Mouse (Mus musculus) macrophage (primary cell): ENCODE data around the gene Nbas. TPM values are rescaled to one million over a fixed set of nuclear protein-coding genes. Genes with fewer than 3 reads are reported as not detected.

Source experiments
- H3K27ac ChIP-seq: fragments of 350-480 bp; formaldehyde crosslinking; 2 replicates; pipeline ENCODE4 v1.9.0; 2021
- H3K36me3 ChIP-seq: fragments of 350-480 bp; formaldehyde crosslinking; 2 replicates; pipeline ENCODE4 v1.9.0; 2021; ENCODE audit errors: inconsistent target
- H3K4me3 ChIP-seq: fragments of 350-480 bp; formaldehyde crosslinking; 2 replicates; pipeline ENCODE4 v1.9.0; 2021; ENCODE audit errors: inconsistent target
- H3K79me2 ChIP-seq: fragments of 350-480 bp; formaldehyde crosslinking; 2 replicates; pipeline ENCODE4 v1.9.0; 2021; ENCODE audit errors: inconsistent target
- WGBS: methylation state at CpG from one replicate; pipeline ENCODE4 v1.1.7; 2026; ENCODE audit warnings: inconsistent platforms; ENCODE audit not compliant: missing documents; 5-methylcytosine and 5-hydroxymethylcytosine counted together
- polyA plus RNA-seq: library from polyadenylated mRNA; stranded (reverse); fragments of 250-400 nt; gene quantifications from 3 replicates; pipeline ENCODE4 v1.2.4, GENCODE M21; 2018; ENCODE audit warnings: inconsistent platforms

The Nbas gene
- polyA plus RNA-seq, 1 experiment from 2014 or later = 9.2 TPM

DNA sequence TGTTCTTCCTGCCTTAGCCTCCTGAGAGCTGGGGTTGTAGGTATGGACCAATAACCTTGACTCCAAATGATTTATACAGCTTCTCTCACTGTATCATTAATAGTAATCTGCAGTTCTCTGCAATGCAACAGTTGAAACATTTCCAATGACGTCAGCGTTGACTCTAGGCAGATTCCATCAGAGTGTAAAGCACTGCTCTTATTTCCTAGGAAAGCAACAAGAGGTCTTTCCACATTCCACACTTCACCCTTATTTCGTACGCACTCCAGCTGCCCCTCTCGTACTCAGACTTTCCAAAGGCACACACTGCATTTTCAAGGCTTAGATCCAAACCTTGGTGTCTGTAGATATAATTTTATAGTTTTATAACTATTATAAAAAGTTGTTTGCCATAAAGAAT is 73.6 kb downstream of the Nbas start:
- H3K36me3 ChIP-seq = 0 out of 2 replicates have a peak, but pooled peaks cover 8% of the 10 kb centered on the region
- 98% methylated on average over 5 of the region's 5 CpGs for WGBS
- no peak overlapping the region for H3K4me3 ChIP-seq

GRCm38 (mm10) chr12:13356201-13356600 is 87.3 kb downstream of the Nbas start:
- WGBS = 95% methylated on average over 10 of the region's 10 CpGs
- H3K36me3 ChIP-seq = peaks cover 12% of the 10 kb centered on the region; the same call in 1 of the 2 replicates
- H3K4me3 ChIP-seq = no peak overlapping the region
- no peaks in the 10 kb centered on the region for H3K79me2 ChIP-seq
- H3K27ac ChIP-seq = no peak overlapping the region

More for the DNA sequence above, 73.6 kb downstream of the Nbas start:
- no peaks in the 10 kb centered on the region for H3K79me2 ChIP-seq
- H3K27ac ChIP-seq = no peak overlapping the region

GRCm38 (mm10) chr12:13356769-13357168 is 87.8 kb downstream of the Nbas start:
- Histone ChIP-seq H3K36me3 (peaks cover 12% of the 10 kb centered on the region; the same call in 1 of the 2 replicates), H3K27ac (no peak overlapping the region), H3K4me3 (no peak overlapping the region), H3K79me2 (no peaks in the 10 kb centered on the region)
- WGBS = 92% methylated on average over 7 of the region's 7 CpGs

GRCm38 (mm10) chr12:13357229-13357628 is 88.3 kb downstream of the Nbas start:
- Histone ChIP-seq H3K27ac (no peak overlapping the region), H3K79me2 (no peaks in the 10 kb centered on the region), H3K4me3 (no peak overlapping the region), H3K36me3 (peaks cover 12% of the 10 kb centered on the region; the same call in 1 of the 2 replicates)
- 82% methylated on average over 5 of the region's 5 CpGs for WGBS

DNA sequence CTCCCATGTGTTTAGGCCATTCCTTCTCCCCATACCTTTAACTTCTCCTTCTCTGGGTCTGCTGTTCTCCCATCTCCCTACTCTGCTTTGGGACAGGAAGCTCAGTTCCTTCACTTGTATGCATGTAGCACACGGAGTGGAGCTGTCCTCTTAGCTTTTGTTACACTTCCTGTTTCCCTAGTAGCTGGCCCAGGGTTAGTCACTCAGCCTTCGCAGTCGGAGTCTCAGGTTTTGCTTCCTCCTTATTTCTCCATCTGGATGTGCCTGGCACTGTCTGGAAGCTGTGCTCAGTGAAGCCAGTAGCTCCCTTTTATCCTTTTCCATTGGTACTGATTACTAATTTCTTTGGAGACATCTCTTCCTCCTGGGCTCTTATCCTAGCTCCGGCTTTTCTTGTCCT is 89.9 kb downstream of the Nbas start:
- 49% methylated on average over 4 of the region's 4 CpGs for WGBS
- Histone ChIP-seq H3K79me2 (no peaks in the 10 kb centered on the region), H3K27ac (no peak overlapping the region), H3K4me3 (no peak overlapping the region), H3K36me3 (peaks cover 12% of the 10 kb centered on the region; the same call in 1 of the 2 replicates)

DNA sequence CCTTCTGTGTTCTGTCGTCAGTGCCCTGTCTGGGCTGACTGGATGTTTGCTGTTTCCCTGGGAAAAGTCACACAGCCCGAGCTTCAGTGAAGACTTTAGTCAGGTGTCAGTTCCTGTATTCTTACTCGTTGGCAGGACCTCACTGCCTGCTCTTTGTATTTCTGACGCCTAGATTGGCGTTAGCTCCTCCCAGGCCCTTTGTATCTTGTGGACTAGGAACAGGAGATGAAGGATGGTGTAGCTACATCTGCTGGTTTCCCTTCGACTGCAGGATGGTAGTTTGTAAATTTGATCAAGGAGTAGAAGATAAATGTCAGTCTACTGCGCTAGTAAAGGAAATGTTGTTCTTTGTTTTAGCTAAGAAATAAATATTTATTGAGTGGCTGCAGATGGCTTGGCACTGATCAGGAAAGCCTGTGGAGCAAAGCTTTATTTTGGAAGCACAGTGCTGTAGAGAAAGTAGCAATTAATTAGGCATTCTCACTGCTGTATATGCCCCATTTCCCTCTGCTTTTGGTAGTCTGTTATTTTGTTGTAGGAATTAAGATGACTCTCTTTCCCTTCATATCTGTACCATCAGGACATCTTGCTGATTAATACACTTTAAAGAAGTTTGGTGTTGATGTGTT is 91.4 kb downstream of the Nbas start:
- WGBS = 88% methylated on average over 7 of the region's 7 CpGs
- Histone ChIP-seq H3K79me2 (no peaks in the 10 kb centered on the region), H3K36me3 (peaks cover 12% of the 10 kb centered on the region; the same call in 1 of the 2 replicates), H3K4me3 (no peak overlapping the region), H3K27ac (no peak overlapping the region)

DNA sequence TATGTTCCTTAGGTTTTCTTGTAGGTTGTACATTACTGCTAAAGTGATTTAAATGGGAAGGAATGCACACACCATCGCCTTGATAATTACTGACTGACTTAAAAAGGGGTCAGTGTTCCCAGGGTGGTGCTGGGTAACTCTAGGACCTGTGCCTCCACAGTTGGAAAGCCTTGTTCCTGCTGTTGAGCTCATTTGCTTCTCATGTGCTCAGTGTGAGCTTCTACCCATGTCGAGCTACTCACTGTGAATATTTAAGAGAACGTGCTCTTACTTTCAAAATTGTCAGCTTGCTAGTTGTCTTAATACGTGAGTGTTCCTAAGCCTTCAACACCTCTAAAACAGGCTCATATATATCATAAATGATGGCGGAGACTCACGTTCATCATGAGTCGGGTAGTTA is 112.6 kb downstream of the Nbas start:
- Histone ChIP-seq H3K4me3 (no peak overlapping the region), H3K36me3 (0 out of 2 replicates have a peak, but pooled peaks cover 7% of the 10 kb centered on the region), H3K79me2 (no peaks in the 10 kb centered on the region), H3K27ac (no peak overlapping the region)
- 97% methylated on average over 7 of the region's 7 CpGs for WGBS

GRCm38 (mm10) chr12:13382046-13382445 is 113.1 kb downstream of the Nbas start:
- Histone ChIP-seq H3K79me2 (no peaks in the 10 kb centered on the region), H3K4me3 (no peak overlapping the region), H3K36me3 (0 out of 2 replicates have a peak, but pooled peaks cover 7% of the 10 kb centered on the region), H3K27ac (no peak overlapping the region)

GRCm38 (mm10) chr12:13389644-13390043 is 120.7 kb downstream of the Nbas start:
- peaks cover 18% of the 10 kb centered on the region for H3K36me3 ChIP-seq
- H3K27ac ChIP-seq = no peak overlapping the region
- 100% methylated on average over 1 of the region's 1 CpGs for WGBS
- no peaks in the 10 kb centered on the region for H3K79me2 ChIP-seq
- no peak overlapping the region for H3K4me3 ChIP-seq

DNA sequence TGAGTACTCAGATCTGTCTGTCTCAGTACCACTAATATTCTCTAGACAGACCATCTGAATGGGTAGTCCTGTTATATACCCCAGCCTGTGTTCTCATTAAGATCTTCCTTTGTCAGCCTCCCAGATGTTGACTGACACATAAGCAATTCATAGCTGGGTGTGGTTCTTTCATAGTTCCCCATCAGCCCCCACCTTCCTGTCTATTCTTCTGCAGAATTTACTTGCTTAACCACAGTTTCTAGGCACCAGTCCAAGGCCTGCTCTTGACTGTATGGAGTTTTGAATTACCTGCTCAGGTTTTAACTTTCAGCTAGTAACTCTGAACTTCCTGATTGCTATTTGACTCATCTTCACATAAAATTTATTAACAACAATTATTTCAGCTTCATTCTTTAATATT is 141.3 kb downstream of the Nbas start:
- no peak overlapping the region for H3K4me3 ChIP-seq
- no peaks in the 10 kb centered on the region for H3K36me3 ChIP-seq
- no peak overlapping the region for H3K27ac ChIP-seq
- no peaks in the 10 kb centered on the region for H3K79me2 ChIP-seq

DNA sequence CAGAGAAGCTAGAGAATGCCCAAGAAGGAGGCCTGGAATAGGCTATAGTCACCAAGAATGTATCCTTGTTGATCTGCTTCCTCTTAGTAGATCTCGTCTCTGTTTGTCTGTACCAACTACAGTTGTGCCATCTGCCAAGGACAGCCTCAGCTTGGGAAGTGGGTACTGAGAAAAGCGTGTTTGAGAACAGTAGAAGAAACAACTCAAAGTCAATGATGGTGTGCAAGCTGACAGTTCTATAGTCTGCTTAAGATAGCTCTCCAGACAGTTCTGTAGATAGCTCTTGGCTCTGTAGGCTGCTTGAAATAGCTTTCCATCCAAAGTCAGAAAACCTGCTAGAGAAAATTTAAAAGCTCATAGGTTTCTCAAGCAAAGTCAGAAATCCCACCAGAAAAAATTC is 149.7 kb downstream of the Nbas start:
- no peak overlapping the region for H3K4me3 ChIP-seq
- H3K27ac ChIP-seq = no peak overlapping the region
- WGBS = 100% methylated on average over 2 of the region's 2 CpGs
- H3K79me2 ChIP-seq = no peaks in the 10 kb centered on the region
- H3K36me3 ChIP-seq = peaks cover 10% of the 10 kb centered on the region; the same call in 1 of the 2 replicates

- H3K4me3 ChIP-seq = no peak overlapping the region
- H3K36me3 ChIP-seq = 0 out of 2 replicates have a peak, but pooled peaks cover 7% of the 10 kb centered on the region
- H3K79me2 ChIP-seq = no peaks in the 10 kb centered on the region
- no peak overlapping the region for H3K27ac ChIP-seq
- 82% methylated on average over 1 of the region's 1 CpGs for WGBS
These were observed 161.3 kb downstream of the Nbas start for GRCm38 (mm10) chr12:13430219-13430618.

- H3K79me2 ChIP-seq = no peaks in the 10 kb centered on the region
- WGBS = 94% methylated on average over 4 of the region's 4 CpGs
- no peak overlapping the region for H3K4me3 ChIP-seq
- no peak overlapping the region for H3K27ac ChIP-seq
- H3K36me3 ChIP-seq = no peaks in the 10 kb centered on the region
These were observed 175.9 kb downstream of the Nbas start for GRCm38 (mm10) chr12:13444653-13445431.

GRCm38 (mm10) chr12:13445486-13446065 is 176.6 kb downstream of the Nbas start:
- H3K4me3 ChIP-seq = no peak overlapping the region
- 100% methylated on average over 2 of the region's 2 CpGs for WGBS
- H3K36me3 ChIP-seq = no peaks in the 10 kb centered on the region
- no peaks in the 10 kb centered on the region for H3K79me2 ChIP-seq
- H3K27ac ChIP-seq = no peak overlapping the region

DNA sequence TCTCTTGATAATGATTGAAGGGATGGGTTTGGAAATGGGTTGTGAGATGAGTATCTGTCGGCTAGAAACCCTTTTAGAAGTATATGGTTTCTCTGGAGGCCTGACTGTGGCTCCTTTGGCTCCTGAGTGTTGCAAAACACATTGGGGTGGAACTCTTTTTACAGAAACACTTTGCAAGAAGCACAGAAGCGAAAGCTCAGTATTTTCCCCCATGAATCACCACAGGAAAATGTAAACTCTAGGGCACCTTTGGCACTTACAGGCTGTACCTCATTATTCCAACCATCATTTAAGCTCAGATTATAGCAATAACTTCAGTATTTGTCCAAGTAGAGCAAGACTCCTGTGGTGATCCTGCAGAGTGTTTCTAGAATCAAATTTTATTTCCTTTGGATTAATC is 180.0 kb downstream of the Nbas start:
- H3K79me2 ChIP-seq = no peaks in the 10 kb centered on the region
- WGBS = 100% methylated on average over 2 of the region's 2 CpGs
- no peak overlapping the region for H3K4me3 ChIP-seq
- H3K36me3 ChIP-seq = no peaks in the 10 kb centered on the region
- no peak overlapping the region for H3K27ac ChIP-seq
